Mouse (Mus musculus): Measurements from ENCODE around the gene Gramd1a.

Gramd1a gene

GRCm38 (mm10) chr7:31098697-31099611, 56.7 kb downstream of the Gramd1a start:
- TF ChIP-seq GATA4 (IDR thresholded peaks at IDR 0.05; ENCODE audit: insufficient replicate concordance, low read length) = no peak

- TF ChIP-seq GATA4 (IDR thresholded peaks at IDR 0.05; ENCODE audit: insufficient replicate concordance, low read length) = no peak
Measured at GRCm38 (mm10) chr7:31097583-31098248, 58.0 kb downstream of the Gramd1a start.

GRCm38 (mm10) chr7:31096892-31097564, 58.7 kb downstream of the Gramd1a start:
- no peak for TF ChIP-seq GATA4 (IDR thresholded peaks at IDR 0.05; ENCODE audit: insufficient replicate concordance, low read length)

GRCm38 (mm10) chr7:31094774-31095501, 60.8 kb downstream of the Gramd1a start:
- no peak for TF ChIP-seq GATA4 (IDR thresholded peaks at IDR 0.05; ENCODE audit: insufficient replicate concordance, low read length)

DNA sequence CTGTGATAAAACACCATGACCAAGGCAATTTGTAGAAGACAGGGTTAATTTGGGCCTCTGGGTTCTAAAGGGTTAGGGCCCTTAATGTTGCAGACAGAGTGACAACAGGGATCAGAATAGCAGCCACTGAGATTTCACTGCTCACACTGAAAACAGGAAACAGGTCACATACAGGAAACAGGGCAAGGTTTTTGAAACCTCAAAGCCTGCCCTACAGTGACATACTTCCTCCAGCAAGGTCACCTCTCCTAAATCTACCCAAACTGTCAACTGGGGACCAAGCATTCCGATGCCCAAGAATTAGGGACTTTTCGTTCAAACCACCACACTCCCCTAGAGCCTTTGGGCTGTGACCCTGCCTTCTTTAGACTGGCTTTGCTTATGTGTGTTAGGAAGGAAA, 66.0 kb downstream of the Gramd1a start:
- no peak for TF ChIP-seq GATA4 (IDR thresholded peaks at IDR 0.05; ENCODE audit: insufficient replicate concordance, low read length)

- no peak for TF ChIP-seq GATA4 (IDR thresholded peaks at IDR 0.05; ENCODE audit: insufficient replicate concordance, low read length)
Measured at GRCm38 (mm10) chr7:31088206-31088605, 67.5 kb downstream of the Gramd1a start.

DNA sequence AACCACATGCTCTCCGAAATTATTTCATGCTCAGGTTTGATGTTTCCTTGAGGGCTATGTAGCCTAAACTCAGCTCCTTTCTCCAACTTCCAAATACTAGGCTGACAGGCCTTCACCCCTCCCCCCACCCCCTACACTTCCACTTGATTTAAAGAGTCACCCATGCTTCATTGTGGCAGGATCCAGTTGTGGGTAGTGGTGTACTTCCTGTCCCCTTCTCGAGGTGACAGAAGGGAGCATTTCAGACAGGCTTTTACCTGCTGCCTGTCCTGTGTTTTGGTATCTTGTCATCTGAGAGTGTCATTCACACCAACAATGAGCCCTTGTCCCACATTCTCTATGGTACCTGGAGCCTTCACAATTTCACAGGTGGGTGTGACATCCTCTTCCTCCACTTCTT, 68.4 kb downstream of the Gramd1a start:
- no peak for TF ChIP-seq GATA4 (IDR thresholded peaks at IDR 0.05; ENCODE audit: insufficient replicate concordance, low read length)

GRCm38 (mm10) chr7:31086175-31086755, 69.4 kb downstream of the Gramd1a start:
- TF ChIP-seq GATA4 (IDR thresholded peaks at IDR 0.05; ENCODE audit: insufficient replicate concordance, low read length) = no peak

- no peak for TF ChIP-seq GATA4 (IDR thresholded peaks at IDR 0.05; ENCODE audit: insufficient replicate concordance, low read length)
Measured at GRCm38 (mm10) chr7:31085171-31085570, 70.5 kb downstream of the Gramd1a start.

DNA sequence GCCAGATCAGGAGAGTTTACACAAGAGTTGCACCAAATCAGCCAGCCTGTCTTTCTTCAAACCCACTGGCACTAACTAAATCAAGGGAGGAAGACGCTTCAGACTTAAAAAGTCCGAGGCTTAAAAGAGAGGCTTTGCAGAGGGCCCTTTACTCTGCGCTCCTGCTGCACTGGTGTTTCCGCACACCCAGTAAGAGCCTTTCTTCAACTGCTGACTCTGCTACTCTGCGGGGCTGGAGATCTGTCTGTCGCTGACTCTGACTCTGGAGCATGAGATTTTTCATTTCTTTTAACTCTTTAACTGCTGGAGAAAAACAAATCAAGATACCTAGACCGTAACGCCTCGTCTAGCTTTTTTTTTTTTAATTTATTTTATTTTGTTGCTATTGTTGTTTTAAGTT, 71.6 kb downstream of the Gramd1a start:
- TF ChIP-seq GATA4 (IDR thresholded peaks at IDR 0.05; ENCODE audit: insufficient replicate concordance, low read length) = no peak

- TF ChIP-seq GATA4 (IDR thresholded peaks at IDR 0.05; ENCODE audit: insufficient replicate concordance, low read length) = no peak
Measured at GRCm38 (mm10) chr7:31082831-31083588, 72.7 kb downstream of the Gramd1a start.

- TF ChIP-seq GATA4 (IDR thresholded peaks at IDR 0.05; ENCODE audit: insufficient replicate concordance, low read length) = no peak
Measured at GRCm38 (mm10) chr7:31082106-31082505, 73.6 kb downstream of the Gramd1a start.

GRCm38 (mm10) chr7:31081106-31081505, 74.6 kb downstream of the Gramd1a start:
- TF ChIP-seq GATA4 (IDR thresholded peaks at IDR 0.05; ENCODE audit: insufficient replicate concordance, low read length) = no peak

DNA sequence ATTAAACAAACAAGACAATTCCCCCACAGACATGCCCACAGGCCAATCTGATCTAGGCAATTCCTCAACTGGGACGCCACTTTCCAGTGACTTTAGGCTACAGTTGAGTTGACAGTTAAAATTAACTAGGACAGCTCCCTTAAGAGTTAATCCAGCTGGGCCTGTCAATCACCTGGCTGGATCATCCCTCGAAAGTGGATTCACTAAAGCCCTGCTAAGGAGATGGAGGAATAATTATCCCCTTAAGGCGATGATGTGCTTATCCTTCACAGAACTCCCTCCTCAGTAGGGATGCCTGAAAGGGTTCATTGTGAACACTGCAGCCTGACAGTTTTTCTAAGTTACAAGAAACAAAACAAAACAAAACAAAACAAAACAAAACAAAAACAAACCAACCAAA, 75.1 kb downstream of the Gramd1a start:
- no peak for TF ChIP-seq GATA4 (IDR thresholded peaks at IDR 0.05; ENCODE audit: insufficient replicate concordance, low read length)
